Mouse (Mus musculus): ENCODE measurements around the gene Nfic.

GRCm38 (mm10) chr10:81441019-81441418 is 14.4 kb downstream of the Nfic start:
- TF ChIP-seq CTCF (IDR thresholded peaks at IDR 0.05; ENCODE audit: extremely low read depth, insufficient read length, insufficient replicate concordance, low read depth, low read length): no peak
- TF ChIP-seq POLR2A (IDR thresholded peaks at IDR 0.05; ENCODE audit: low read depth, low read length): no peak
